Mouse (Mus musculus): ENCODE data around the gene Gm12394.

DNA sequence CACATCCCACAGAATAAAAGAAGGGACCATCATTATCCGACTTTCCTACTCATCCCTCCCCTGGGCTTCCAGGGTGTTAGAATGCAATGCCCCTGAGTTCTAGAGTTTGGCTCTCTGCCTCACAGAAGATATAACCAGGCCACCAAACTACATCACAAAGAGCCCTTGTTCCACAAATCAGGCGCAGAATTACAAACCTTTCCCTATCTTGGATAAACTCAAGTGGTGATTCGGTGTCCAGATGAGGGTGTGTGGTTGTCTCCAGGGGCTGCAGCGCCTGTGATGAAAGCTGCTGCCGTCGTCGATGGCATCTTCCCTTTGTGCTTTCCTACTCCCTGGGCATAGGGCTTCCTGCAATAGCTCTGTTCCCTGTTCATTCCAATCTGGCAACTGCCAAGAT lies 17.6 kb upstream of the Gm12394 start, which contains the start of gene Fam205c:
- TF ChIP-seq CTCF (IDR thresholded peaks at IDR 0.05; ENCODE audit: low read depth) (no peak), EP300 (IDR thresholded peaks at IDR 0.05; ENCODE audit: low read depth) (no peak)

All from liver, embryonic 14.5 days (tissue).